Mouse (Mus musculus) CD4-positive, CD25-positive, alpha-beta regulatory T cell, adult 2 months (primary cell): ENCODE measurements around the gene Mcu.

Source experiments
- DNase-seq: peaks from one replicate; pipeline ENCODE4 v3.0.0-alpha.2; 2012; ENCODE audit warnings: low read depth, low spot score

Mcu gene

DNA sequence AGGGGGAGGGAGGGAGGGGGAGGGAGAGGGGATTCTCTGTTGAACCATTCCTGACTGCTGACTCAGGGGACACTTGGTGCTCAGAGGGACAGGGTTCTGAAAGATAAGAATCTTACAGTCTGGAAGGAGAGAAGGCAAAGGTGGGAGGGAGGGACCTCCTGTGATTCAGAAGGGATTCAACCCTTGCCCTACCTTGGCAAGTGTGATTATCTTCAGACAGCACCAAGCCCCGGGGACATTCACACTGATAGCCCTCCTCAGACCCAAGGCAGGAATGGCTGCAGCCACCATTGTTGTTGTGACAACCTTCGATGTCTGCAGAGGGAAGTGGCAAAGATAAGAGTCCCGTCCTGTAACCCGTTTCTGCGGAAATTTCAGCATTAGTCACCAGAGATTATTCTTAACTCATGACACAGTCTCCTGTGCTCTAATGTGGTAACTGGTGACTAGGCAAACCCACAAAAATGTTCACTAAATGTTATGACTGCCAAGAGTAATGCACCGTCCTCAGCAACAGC, 185.7 kb downstream of the Mcu start:
- DNase-seq = peak; percentile 52

DNA sequence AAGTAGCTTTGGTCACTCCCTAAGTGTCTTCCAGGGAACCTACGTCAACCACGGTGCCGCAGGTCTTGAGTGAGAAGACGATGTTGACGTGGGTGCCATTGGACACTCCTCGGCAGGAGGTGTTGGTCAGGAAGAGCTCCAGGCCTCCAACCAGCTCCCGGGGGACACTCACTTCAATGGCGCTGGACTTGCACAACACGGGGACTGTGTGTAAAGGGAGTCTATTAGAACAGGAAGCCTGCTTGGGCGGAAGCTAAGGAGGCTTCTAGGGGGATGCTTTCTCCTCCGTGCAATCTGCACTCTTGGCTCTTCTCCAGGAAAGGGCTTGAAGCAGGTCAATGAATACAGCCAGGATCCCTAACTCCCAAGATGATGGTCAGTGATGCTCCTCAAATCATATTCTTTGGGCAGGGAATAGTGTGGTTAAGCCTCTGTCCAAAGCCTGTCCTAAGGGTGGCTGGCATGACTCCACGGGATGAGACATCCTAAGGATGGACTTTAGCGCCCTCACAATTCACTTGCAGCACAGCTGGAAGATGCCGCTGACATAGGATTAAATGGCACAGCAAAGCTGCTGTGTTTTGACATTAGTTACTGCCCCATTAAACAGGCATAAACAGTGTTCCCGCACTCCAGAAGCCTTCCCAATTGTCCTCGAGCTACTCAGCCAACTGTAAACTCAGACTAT, 186.9 kb downstream of the Mcu start:
- no peak for DNase-seq

DNA sequence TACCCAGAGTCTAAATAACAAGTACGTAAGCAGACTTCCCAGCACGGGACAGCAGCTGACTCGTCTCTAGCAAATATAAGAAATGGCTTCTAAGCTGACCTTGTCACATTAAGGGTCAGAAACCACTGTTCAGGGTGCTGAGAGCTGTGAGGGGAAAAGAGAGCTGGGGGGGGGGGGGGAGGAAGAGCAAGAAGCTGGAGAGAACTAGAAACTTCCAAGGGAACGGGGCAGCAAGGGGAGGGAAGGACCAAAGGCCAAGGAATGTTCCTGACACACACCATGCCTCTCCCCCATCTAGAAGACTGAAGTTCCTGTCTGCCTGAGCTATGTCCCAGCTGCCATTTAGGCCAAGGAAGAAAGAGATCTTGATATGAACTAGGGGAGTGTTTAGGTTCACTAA, 190.1 kb downstream of the Mcu start:
- DNase-seq = no peak

DNA sequence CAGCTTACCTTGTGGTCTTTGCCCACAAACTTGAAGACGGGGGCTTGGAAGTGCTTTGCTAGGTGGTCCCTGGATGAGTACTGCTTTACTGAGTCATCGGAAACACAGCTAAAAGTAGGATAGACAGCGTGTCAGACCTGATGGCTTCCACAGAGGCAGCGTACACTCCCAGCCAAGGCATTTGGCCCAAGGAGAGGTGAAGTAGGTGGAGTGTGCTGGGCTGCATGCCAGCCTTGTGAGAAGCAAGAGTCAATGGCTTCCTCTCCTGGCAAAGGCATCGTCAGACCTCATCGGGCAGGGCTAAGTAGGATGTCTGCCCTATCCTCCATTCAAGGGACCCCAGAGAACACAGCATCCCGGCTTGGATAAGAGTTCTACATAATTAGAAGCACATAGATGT, 191.1 kb downstream of the Mcu start:
- DNase-seq = no peak

DNA sequence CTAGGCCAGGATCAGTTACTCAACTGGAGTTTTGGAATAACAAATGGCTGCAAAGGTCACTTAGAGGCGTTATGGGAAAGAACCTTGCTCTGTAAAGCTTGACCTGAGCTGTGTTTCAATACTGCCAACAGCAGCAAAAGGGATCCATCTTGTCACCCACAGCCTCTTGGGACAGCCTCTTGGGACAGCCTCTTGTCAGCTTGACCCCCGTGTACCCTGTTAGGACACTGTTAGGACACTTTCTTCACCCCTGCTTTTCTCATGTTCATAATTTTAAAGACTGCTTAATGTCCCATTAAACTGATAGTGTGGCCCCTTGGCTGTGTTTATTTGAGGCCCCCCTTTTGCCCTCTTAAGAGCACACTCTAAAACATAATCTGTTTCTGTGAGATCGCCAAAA, 192.0 kb downstream of the Mcu start:
- DNase-seq = no peak

DNA sequence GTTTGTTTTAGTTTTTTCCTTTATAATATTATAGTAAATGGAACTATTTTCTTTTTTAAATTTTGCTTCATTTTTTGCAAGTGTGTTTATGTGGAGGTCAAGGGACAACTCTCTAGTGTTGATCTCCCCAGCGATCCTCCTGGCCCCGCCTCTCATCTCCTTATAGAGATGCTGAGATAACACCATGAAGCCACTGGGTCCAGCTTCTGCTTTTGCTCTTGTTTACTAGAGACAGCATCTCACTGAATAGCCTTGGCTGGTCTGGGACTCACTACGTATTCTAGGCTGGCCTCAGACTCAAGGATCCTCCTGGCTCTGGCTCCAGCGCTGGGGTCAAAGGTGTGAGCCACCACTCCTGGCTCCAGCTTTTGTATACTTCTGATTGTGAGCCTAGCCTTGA, 197.0 kb downstream of the Mcu start:
- no peak for DNase-seq

DNA sequence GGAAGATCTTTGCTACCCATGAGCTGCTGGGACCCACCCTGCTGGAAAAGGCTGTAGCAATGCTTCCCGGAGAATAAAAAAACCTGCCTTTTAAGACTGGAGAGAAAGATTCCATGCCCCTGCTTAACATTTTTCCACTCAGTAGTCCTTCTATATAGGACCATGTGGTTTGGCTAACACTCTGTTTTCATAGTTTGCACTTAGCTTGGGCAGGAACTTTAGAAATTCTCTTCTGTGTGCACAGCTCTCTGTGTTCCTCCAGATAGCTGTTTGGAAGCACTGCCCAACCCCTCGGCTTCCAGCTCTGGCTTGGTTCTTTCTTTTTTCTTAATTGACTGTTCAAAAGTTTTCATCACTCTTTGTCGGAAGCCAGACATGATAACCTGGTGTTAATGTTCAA, 199.9 kb downstream of the Mcu start:
- DNase-seq = no peak

DNA sequence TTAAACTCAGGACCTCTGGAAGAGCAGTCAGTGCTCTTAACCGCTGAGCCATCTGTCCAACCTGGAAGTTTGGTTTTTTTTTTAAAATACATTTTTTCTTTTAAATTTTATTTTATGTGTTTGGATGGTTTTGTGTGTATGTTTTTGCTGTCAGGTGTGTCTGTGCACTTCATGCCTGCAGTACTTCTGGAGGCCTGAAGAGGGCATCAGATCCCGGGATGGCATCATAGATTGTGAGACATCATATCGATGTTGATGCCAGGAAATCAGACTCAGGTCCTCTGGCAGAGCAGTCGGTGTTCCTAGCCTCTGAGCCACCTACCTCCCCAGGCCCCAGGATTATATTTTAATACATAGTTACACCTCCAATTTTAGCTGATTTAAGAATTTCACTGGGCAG, 202.8 kb downstream of the Mcu start:
- DNase-seq = no peak

DNA sequence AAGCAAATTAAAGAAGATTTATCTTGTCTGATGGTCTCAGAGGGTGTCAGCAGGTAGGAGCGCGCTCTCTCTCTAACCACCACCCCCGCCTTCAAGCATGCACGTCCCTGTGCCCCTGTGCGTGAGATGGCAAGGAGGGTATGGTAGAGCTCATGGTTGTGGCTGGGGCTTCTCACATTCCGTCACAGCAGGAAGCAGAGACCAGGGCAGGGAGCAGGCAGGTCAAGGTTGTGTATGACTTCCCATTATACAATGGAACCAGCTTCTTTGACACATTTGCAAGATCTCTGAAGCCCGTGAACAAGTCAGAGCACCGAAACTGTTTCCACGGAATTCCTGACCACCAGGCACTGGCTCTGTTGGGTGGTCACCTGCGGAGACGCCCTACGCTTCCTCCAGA, 206.2 kb downstream of the Mcu start:
- DNase-seq = no peak

DNA sequence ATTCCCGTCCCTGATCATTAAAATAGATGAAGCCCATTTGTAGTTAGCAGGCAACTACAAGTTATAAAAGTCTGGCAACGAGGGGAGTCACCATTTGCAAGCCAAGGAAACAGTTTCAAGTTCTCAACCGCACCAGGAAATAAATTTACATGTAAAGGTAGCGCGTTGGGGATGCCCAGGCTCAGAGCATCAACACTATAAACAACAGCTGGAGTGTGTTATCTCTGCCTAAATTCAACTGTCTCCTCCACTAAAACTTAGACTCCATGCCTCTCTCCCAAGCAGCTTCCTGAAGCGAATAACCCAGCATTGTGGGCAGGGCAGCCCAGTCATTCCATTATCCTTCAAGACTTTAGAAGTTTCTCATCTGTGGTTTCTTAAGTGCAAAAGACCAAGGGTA, 208.0 kb downstream of the Mcu start:
- DNase-seq = no peak

DNA sequence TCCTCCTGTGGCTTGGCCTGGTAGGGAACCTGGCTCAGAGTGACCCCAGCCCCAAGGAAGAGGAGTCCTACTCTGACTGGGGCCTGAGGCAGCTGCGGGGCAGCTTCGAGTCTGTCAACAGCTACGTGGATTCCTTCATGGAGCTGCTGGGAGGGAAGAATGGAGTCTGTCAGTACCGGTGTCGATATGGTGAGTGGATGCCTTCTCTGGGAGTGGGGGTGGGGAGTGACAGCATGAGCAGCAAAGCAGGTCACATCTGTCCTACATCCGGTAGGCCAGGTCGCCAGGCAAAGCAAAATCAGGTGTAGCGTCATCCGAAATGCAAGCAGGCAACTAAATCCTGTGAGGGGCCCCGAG, 212.7 kb downstream of the Mcu start:
- DNase-seq = no peak

DNA sequence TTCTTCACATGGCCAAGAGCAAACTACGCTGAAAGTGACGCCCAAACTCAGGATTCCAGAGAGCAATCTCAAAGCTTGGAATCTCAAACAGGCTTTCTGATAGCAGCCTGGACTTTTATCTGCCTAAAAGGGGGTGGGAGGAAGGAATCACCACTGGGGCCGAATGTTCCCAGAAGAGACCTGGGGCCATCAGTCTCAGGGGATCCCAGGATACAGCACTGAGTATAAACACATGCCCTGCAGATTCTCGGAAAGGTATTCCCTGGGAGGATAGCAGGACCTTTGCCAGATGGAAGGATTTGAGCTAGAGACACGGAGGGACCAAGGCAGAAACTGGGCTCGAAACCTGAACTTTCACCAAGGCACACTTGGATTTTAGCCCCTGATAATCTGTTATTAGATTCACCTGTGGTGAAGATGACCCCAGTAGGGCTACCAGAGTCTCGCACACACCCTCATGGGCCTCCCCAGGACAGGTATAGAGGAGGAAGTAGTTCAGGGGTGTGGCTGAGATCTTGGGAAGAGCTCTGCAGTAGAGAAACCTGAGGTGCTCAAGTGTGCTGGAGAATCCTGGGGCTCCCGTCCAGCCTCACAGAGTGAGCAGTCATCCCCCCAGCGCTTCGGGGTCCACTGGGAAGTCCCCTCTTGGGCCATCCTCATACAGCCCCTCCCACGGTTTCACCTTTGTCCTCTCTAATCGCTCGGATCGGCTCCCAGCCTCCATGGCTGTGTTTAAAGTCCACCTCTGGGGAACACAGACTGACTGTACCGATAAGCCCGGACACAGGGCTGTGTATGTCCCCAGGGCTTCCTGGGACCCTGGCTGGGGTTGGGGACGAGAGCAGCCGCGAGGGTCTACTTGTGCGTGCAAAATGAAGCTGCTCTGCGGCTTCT, 213.3 kb downstream of the Mcu start, which contains the start of gene Pla2g12b:
Gene Pla2g12b, plus strand, starts transcription at position 762 of the 894 bp plus-strand sequence.
- DNase-seq = no peak
